Mouse (Mus musculus): ENCODE measurements around the gene Mark4.

Gene Mark4

GRCm38 (mm10) chr7:19388699-19389413, 69.8 kb downstream of the Mark4 start:
- DNase-seq, result no peak

GRCm38 (mm10) chr7:19383708-19384107, 74.9 kb downstream of the Mark4 start:
- DNase-seq, result no peak

GRCm38 (mm10) chr7:19382166-19382541, 76.5 kb downstream of the Mark4 start:
- no peak for DNase-seq

- DNase-seq, result peak; percentile 99
Observed at GRCm38 (mm10) chr7:19381377-19382165, 77.0 kb downstream of the Mark4 start, which contains the start of gene Ercc2. Gene Ercc2 (plus strand): TSS chr7:19382010.

GRCm38 (mm10) chr7:19378049-19378448, 80.6 kb downstream of the Mark4 start:
- DNase-seq, result no peak

- no peak for DNase-seq
Observed at GRCm38 (mm10) chr7:19376019-19376418, 82.6 kb downstream of the Mark4 start.

GRCm38 (mm10) chr7:19375368-19375767, 83.3 kb downstream of the Mark4 start:
- no peak for DNase-seq
